Mouse (Mus musculus): ENCODE measurements around the gene Pde4c.

DNA sequence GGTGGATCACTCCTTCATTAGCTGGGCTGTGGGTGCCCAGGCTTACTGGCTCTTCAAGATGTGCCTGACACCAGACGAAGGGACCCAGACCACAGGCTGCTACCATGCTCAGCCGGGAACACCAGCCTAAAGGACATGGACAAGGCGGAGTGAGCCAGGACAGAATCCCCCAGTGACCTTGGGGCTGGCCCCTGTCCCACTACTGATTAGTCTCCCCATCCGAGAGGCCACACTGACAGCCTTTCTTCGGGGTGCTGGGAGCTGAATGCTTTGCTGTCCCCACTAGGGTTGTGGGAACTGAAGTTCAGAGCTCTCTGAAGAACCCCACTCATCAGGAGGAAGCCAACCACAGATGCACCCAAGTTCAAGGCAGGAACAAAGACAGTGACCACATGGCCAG, 51.7 kb downstream of the Pde4c start:
- TF ChIP-seq MAFK (IDR thresholded peaks at IDR 0.05; ENCODE audit: insufficient read depth, low read depth, low read length) (no peak), ZC3H11A (IDR thresholded peaks at IDR 0.05; ENCODE audit: borderline replicate concordance, low read depth, low read length) (no peak), HCFC1 (IDR thresholded peaks at IDR 0.05; ENCODE audit: borderline replicate concordance, insufficient read depth, low read length) (no peak)

All from ES-E14 (cell line).